Mouse (Mus musculus): ENCODE results near the gene Usp2.
A peak's percentile ranks its signal among the peaks of the same experiment; 100 is the strongest.

Gene Usp2

GRCm38 (mm10) chr9:44066785-44067225 lies at the start of gene Usp2:
Gene Usp2, plus strand, starts transcription at chr9:44067021.
- DNase-seq: peak; percentile 95

- DNase-seq: no peak
These were observed 49.0 kb upstream of the Usp2 start for GRCm38 (mm10) chr9:44017846-44018245.

GRCm38 (mm10) chr9:44020001-44020400 lies 46.8 kb upstream of the Usp2 start:
- DNase-seq: no peak

- DNase-seq: no peak
These were observed 44.5 kb upstream of the Usp2 start for GRCm38 (mm10) chr9:44022100-44022847.

GRCm38 (mm10) chr9:44024096-44024495 lies 42.7 kb upstream of the Usp2 start:
- no peak for DNase-seq

GRCm38 (mm10) chr9:44029580-44030236 lies 37.1 kb upstream of the Usp2 start:
- no peak for DNase-seq

- no peak for DNase-seq
These were observed 36.2 kb upstream of the Usp2 start for GRCm38 (mm10) chr9:44030646-44031045.

GRCm38 (mm10) chr9:44031079-44031478 lies 35.7 kb upstream of the Usp2 start:
- no peak for DNase-seq

GRCm38 (mm10) chr9:44031946-44032345 lies 34.9 kb upstream of the Usp2 start:
- no peak for DNase-seq

GRCm38 (mm10) chr9:44033317-44033716 lies 33.5 kb upstream of the Usp2 start:
- DNase-seq: no peak

GRCm38 (mm10) chr9:44033957-44034727 lies 32.7 kb upstream of the Usp2 start:
- DNase-seq: no peak

- DNase-seq: no peak
These were observed 29.7 kb upstream of the Usp2 start for GRCm38 (mm10) chr9:44037106-44037505.

GRCm38 (mm10) chr9:44041511-44042395 lies 25.1 kb upstream of the Usp2 start:
- DNase-seq: no peak

- no peak for DNase-seq
These were observed 24.5 kb upstream of the Usp2 start for GRCm38 (mm10) chr9:44042396-44042680.

GRCm38 (mm10) chr9:44042836-44043707 lies 23.7 kb upstream of the Usp2 start, which contains the start of gene Thy1:
Gene Thy1, plus strand, starts transcription at chr9:44043384.
- no peak for DNase-seq

GRCm38 (mm10) chr9:44043708-44044425 lies 23.0 kb upstream of the Usp2 start:
- DNase-seq: no peak

- no peak for DNase-seq
These were observed 22.2 kb upstream of the Usp2 start for GRCm38 (mm10) chr9:44044426-44045157.

- DNase-seq: no peak
These were observed 21.5 kb upstream of the Usp2 start for GRCm38 (mm10) chr9:44045158-44045883.

GRCm38 (mm10) chr9:44045884-44046272 lies 20.9 kb upstream of the Usp2 start:
- DNase-seq: no peak

- no peak for DNase-seq
These were observed 20.4 kb upstream of the Usp2 start for GRCm38 (mm10) chr9:44046426-44046825.
